Mouse (Mus musculus): ENCODE data around the gene Smarce1. TPM values are rescaled to one million over a fixed set of nuclear protein-coding genes. Genes with fewer than 3 reads are reported as not detected.

The Smarce1 gene
- polyA plus RNA-seq, 1 experiment, result 181 TPM

- Histone ChIP-seq H3K9ac (ENCODE audit: low read depth, poor library complexity, severe bottlenecking) (no peak overlapping the region), H3K4me1 (ENCODE audit: control insufficient read depth, insufficient read depth, low read length) (peaks cover 2% of the 10 kb centered on the region), H3K9me3 (replicated peaks; ENCODE audit: control insufficient read depth, insufficient read depth, low read length, poor library complexity, severe bottlenecking) (no peaks in the 10 kb centered on the region), H3K4me3 (ENCODE audit: low read depth, low read length) (peak overlapping the region; percentile 16; the same call in 1 of the 2 replicates), H3K36me3 (ENCODE audit: control insufficient read depth, insufficient read depth, low read length, poor library complexity, severe bottlenecking) (no peaks in the 10 kb centered on the region), H3K27ac (ENCODE audit: insufficient read depth, low read length) (no peak overlapping the region), H3K27me3 (ENCODE audit: control insufficient read depth, insufficient read depth, low read length, poor library complexity, severe bottlenecking) (no peaks in the 10 kb centered on the region)
- TF ChIP-seq POLR2A (IDR thresholded peaks at IDR 0.05; ENCODE audit: insufficient read depth, low read length), result no peak
Measured at GRCm38 (mm10) chr11:99243200-99243819, 12.5 kb upstream of the Smarce1 start.

GRCm38 (mm10) chr11:99242056-99242455 is 11.2 kb upstream of the Smarce1 start:
- Histone ChIP-seq H3K27ac (ENCODE audit: insufficient read depth, low read length) (no peak overlapping the region), H3K27me3 (ENCODE audit: control insufficient read depth, insufficient read depth, low read length, poor library complexity, severe bottlenecking) (no peaks in the 10 kb centered on the region), H3K36me3 (ENCODE audit: control insufficient read depth, insufficient read depth, low read length, poor library complexity, severe bottlenecking) (no peaks in the 10 kb centered on the region), H3K9me3 (replicated peaks; ENCODE audit: control insufficient read depth, insufficient read depth, low read length, poor library complexity, severe bottlenecking) (no peaks in the 10 kb centered on the region), H3K4me1 (ENCODE audit: control insufficient read depth, insufficient read depth, low read length) (peaks cover 2% of the 10 kb centered on the region), H3K4me3 (ENCODE audit: low read depth, low read length) (no peak overlapping the region), H3K9ac (ENCODE audit: low read depth, poor library complexity, severe bottlenecking) (no peak overlapping the region)
- TF ChIP-seq EP300 (IDR thresholded peaks at IDR 0.05; ENCODE audit: insufficient read depth, low read depth, low read length) (no peak), CTCF (IDR thresholded peaks at IDR 0.05; ENCODE audit: low read depth, low read length) (no peak), POLR2A (IDR thresholded peaks at IDR 0.05; ENCODE audit: insufficient read depth, low read length) (no peak)

DNA sequence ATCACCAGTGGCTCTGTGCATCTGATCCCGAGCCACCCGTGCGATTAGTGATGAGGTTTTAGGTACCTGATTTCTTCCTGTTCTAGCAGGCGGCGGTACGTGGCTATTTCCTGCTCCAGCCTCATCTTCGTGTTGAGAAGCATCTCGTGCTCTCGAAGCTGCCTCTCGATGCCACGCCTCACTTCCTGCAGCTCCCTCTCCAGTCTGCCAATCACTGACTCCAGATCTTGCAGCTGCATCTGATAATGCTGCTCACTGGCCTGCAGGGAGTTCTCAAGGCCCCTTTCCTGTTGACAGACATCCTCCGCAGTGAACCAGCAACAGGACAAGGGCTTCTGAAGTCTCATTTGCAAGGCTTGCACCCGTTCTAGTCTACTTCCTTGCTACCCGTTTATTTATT is 7.7 kb upstream of the Smarce1 start:
- TF ChIP-seq CTCF (IDR thresholded peaks at IDR 0.05; ENCODE audit: low read depth, low read length) (no peak), POLR2A (IDR thresholded peaks at IDR 0.05; ENCODE audit: insufficient read depth, low read length) (no peak), EP300 (IDR thresholded peaks at IDR 0.05; ENCODE audit: insufficient read depth, low read depth, low read length) (no peak)
- no peaks in the 10 kb centered on the region for H3K9me3 ChIP-seq (replicated peaks; ENCODE audit: control insufficient read depth, insufficient read depth, low read length, poor library complexity, severe bottlenecking)
- no peaks in the 10 kb centered on the region for H3K27me3 ChIP-seq (ENCODE audit: control insufficient read depth, insufficient read depth, low read length, poor library complexity, severe bottlenecking)
- no peak overlapping the region for H3K27ac ChIP-seq (ENCODE audit: insufficient read depth, low read length)
- H3K4me3 ChIP-seq (ENCODE audit: low read depth, low read length), result no peak overlapping the region
- no peaks in the 10 kb centered on the region for H3K4me1 ChIP-seq (ENCODE audit: control insufficient read depth, insufficient read depth, low read length)
- H3K36me3 ChIP-seq (ENCODE audit: control insufficient read depth, insufficient read depth, low read length, poor library complexity, severe bottlenecking), result no peaks in the 10 kb centered on the region
- no peak overlapping the region for H3K9ac ChIP-seq (ENCODE audit: low read depth, poor library complexity, severe bottlenecking)

DNA sequence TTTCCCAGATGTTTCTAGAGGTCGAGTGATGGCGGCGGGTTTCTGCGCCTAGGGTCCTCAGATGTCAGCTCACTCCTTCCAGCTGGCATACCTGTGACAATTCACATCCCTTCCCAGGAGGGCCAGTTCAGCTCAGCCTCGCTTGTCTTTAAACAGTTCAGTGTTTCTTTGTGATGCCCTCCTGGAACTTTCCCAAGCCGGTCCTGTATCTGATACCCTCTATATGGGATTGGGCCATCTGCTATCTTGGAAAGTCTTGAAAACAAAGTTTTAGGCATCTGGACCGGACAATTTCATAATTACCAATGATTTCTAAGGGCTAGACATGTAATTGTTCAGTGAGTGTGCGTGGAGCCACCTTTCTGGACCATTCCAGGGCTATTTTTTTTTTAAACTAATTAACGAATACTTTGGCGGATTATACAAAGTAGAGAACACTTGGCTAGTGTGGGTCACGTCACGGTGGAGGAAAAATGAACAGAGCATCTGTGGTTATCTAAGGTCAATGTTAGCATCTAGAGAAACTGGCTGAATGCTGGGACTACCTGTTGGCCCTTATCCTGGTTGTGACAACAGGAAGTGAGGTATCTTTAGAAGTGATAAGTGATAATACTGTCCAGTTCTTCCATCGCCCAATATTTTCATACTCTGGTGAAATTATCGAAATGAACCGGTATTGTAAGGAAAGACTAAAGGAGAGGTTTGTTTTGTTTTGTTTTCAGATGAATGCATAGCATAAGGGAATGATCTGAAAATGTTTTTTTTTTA is 416 bp upstream of the Smarce1 start:
- H3K4me1 ChIP-seq (ENCODE audit: control insufficient read depth, insufficient read depth, low read length), result peaks cover 2% of the 10 kb centered on the region
- peak overlapping the region; percentile 98 for H3K9ac ChIP-seq (ENCODE audit: low read depth, poor library complexity, severe bottlenecking)
- H3K4me3 ChIP-seq (ENCODE audit: low read depth, low read length), result peak overlapping the region; percentile 94
- H3K27me3 ChIP-seq (ENCODE audit: control insufficient read depth, insufficient read depth, low read length, poor library complexity, severe bottlenecking), result no peaks in the 10 kb centered on the region
- peak overlapping the region; percentile 71 for H3K27ac ChIP-seq (ENCODE audit: insufficient read depth, low read length)
- no peaks in the 10 kb centered on the region for H3K9me3 ChIP-seq (replicated peaks; ENCODE audit: control insufficient read depth, insufficient read depth, low read length, poor library complexity, severe bottlenecking)
- peaks cover 14% of the 10 kb centered on the region for H3K36me3 ChIP-seq (ENCODE audit: control insufficient read depth, insufficient read depth, low read length, poor library complexity, severe bottlenecking)
- no peak for TF ChIP-seq EP300 (IDR thresholded peaks at IDR 0.05; ENCODE audit: insufficient read depth, low read depth, low read length)
- TF ChIP-seq CTCF (IDR thresholded peaks at IDR 0.05; ENCODE audit: low read depth, low read length), result no peak
- TF ChIP-seq POLR2A (IDR thresholded peaks at IDR 0.05; ENCODE audit: insufficient read depth, low read length), result no peak

DNA sequence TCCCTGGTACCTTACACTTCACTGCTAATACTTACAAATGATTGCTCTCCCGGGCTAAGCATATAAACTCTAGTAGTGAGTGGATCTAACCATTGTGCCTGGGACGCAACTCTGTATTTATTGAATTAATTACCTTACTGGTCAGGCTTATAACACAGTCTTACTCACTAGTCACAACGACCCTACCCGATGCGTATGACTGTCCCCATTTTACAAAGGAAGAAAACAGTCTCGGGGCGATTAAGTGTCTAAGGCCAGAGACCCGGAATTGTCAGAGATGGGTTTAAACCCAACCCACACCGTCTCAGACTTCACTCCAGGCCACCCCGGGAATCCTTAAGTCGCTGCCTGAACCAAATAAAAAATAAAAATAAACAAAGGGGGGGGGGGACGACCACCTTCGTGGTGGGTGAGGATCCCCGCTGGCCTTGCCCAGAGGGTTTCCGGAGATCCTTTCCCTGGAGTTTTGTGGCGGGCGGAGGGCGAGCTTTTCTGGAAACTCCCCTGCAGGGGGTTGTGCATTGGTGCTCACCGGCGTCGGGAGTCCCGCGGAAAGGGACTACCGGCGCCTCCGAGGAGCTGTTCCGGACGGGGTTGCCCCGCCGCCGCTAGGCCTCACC is 1.1 kb downstream of the Smarce1 start:
- Histone ChIP-seq H3K27me3 (ENCODE audit: control insufficient read depth, insufficient read depth, low read length, poor library complexity, severe bottlenecking) (no peaks in the 10 kb centered on the region), H3K4me1 (ENCODE audit: control insufficient read depth, insufficient read depth, low read length) (peaks cover 2% of the 10 kb centered on the region), H3K36me3 (ENCODE audit: control insufficient read depth, insufficient read depth, low read length, poor library complexity, severe bottlenecking) (peaks cover 26% of the 10 kb centered on the region), H3K27ac (ENCODE audit: insufficient read depth, low read length) (peak overlapping the region; percentile 71; the same call in 1 of the 2 replicates), H3K9ac (ENCODE audit: low read depth, poor library complexity, severe bottlenecking) (peak overlapping the region; percentile 98), H3K4me3 (ENCODE audit: low read depth, low read length) (peak overlapping the region; percentile 94), H3K9me3 (replicated peaks; ENCODE audit: control insufficient read depth, insufficient read depth, low read length, poor library complexity, severe bottlenecking) (no peaks in the 10 kb centered on the region)
- no peak for TF ChIP-seq POLR2A (IDR thresholded peaks at IDR 0.05; ENCODE audit: insufficient read depth, low read length)
- no peak for TF ChIP-seq CTCF (IDR thresholded peaks at IDR 0.05; ENCODE audit: low read depth, low read length)
- no peak for TF ChIP-seq EP300 (IDR thresholded peaks at IDR 0.05; ENCODE audit: insufficient read depth, low read depth, low read length)

DNA sequence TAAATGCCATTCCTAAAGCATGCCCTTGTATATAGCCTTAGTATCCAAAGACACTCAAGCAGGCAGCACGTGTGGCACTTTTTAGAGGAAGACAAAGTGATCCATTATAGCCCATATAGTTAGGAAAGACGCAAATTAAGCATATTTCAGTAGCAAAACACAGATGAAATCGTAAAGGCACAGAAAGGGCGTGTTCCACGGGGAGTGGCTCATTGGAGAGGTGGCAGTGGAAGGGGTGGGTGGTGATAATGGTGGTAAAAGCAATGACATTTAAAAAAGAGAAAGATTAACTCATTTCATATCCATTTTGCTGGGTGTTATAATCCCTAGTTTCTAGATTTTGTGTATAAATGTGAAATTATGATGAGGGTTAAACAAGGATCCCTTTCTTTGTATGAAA is 4.5 kb downstream of the Smarce1 start:
- Histone ChIP-seq H3K4me1 (ENCODE audit: control insufficient read depth, insufficient read depth, low read length) (no peaks in the 10 kb centered on the region), H3K27me3 (ENCODE audit: control insufficient read depth, insufficient read depth, low read length, poor library complexity, severe bottlenecking) (no peaks in the 10 kb centered on the region), H3K9ac (ENCODE audit: low read depth, poor library complexity, severe bottlenecking) (no peak overlapping the region), H3K9me3 (replicated peaks; ENCODE audit: control insufficient read depth, insufficient read depth, low read length, poor library complexity, severe bottlenecking) (no peaks in the 10 kb centered on the region), H3K4me3 (ENCODE audit: low read depth, low read length) (no peak overlapping the region), H3K27ac (ENCODE audit: insufficient read depth, low read length) (no peak overlapping the region), H3K36me3 (ENCODE audit: control insufficient read depth, insufficient read depth, low read length, poor library complexity, severe bottlenecking) (peaks cover 46% of the 10 kb centered on the region)
- TF ChIP-seq EP300 (IDR thresholded peaks at IDR 0.05; ENCODE audit: insufficient read depth, low read depth, low read length) (no peak), CTCF (IDR thresholded peaks at IDR 0.05; ENCODE audit: low read depth, low read length) (no peak), POLR2A (IDR thresholded peaks at IDR 0.05; ENCODE audit: insufficient read depth, low read length) (no peak)

All from ES-Bruce4 (cell line).